Mouse (Mus musculus) liver, adult 2 months (tissue): ENCODE measurements around the gene Gas2. TPM values are rescaled to one million over a fixed set of nuclear protein-coding genes. Genes with fewer than 3 reads are reported as not detected.
A peak's percentile ranks its signal among the peaks of the same experiment; 100 is the strongest.

ENCODE experiments used
- DNase-seq: peaks from one replicate; pipeline ENCODE4 v3.0.0-alpha.2; 2011; ENCODE audit warnings: low read depth, low spot score; ENCODE audit errors: extremely low read depth
- H3K27ac ChIP-seq: fragments of 200-500 bp; replicated peaks from 2 replicates; pipeline ENCODE4 v1.5.1; 2012; ENCODE audit warnings: low read depth, mild to moderate bottlenecking, control low read depth, inconsistent platforms, low read length; ENCODE audit not compliant: insufficient read depth
- H3K27me3 ChIP-seq: fragments of 200-500 bp; 2 replicates; pipeline ENCODE4 v1.6.1; 2012; ENCODE audit warnings: mild to moderate bottlenecking, moderate library complexity, low read length, inconsistent platforms; ENCODE audit not compliant: control insufficient read depth, insufficient read depth
- H3K36me3 ChIP-seq: fragments of 200-500 bp; 2 replicates; pipeline ENCODE4 v1.6.1; 2012; ENCODE audit warnings: low read length, inconsistent platforms; ENCODE audit not compliant: control insufficient read depth, insufficient read depth
- H3K4me1 ChIP-seq: fragments of 200-500 bp; 2 replicates; pipeline ENCODE4 v1.6.1; 2011; ENCODE audit warnings: low read length; ENCODE audit not compliant: control insufficient read depth, insufficient read depth
- H3K4me3 ChIP-seq: fragments of 200-500 bp; 2 replicates; pipeline ENCODE4 v1.5.1; 2011; ENCODE audit warnings: low read depth, mild to moderate bottlenecking, control low read depth, low read length, moderate library complexity; ENCODE audit not compliant: insufficient read depth
- H3K79me2 ChIP-seq: fragments of 200-500 bp; 2 replicates; pipeline ENCODE4 v1.6.1; 2012; ENCODE audit warnings: inconsistent platforms, mild to moderate bottlenecking, low read length, moderate library complexity; ENCODE audit not compliant: control insufficient read depth, insufficient read depth
- H3K9ac ChIP-seq: fragments of 200-500 bp; 2 replicates; pipeline ENCODE4 v1.6.1; 2012; ENCODE audit warnings: low read depth, mild to moderate bottlenecking, control low read depth, inconsistent platforms, low read length
- CTCF ChIP-seq: fragments of 200-500 bp; IDR thresholded peaks from 2 replicates; pipeline ENCODE4 v1.5.1; 2011; ENCODE audit warnings: low read depth, low read length, control low read depth
- POLR2A ChIP-seq: fragments of 200-500 bp; IDR thresholded peaks from 2 replicates; pipeline ENCODE4 v1.6.1; 2011; ENCODE audit warnings: low read length, control low read depth; ENCODE audit not compliant: insufficient read depth; ENCODE audit errors: extremely low read depth
- WGBS: fragments of 180-500 bp; shearing (Covaris S2); methylation state at CpG from one replicate; pipeline ENCODE4 v1.1.7; 2018; 5-methylcytosine and 5-hydroxymethylcytosine counted together
- polyA plus RNA-seq: library from polyadenylated mRNA; depleted of rRNA; stranded (reverse); fragments of >200 nt; gene quantifications from 2 replicates; pipeline ENCODE4 v1.2.3, GENCODE M21; 2012
- total RNA-seq: library from RNA; depleted of rRNA; stranded (reverse); fragments of >200 nt; gene quantifications from 2 replicates; pipeline ENCODE4 v1.2.3, GENCODE M21; 2014

Gene Gas2
- total and polyA plus RNA-seq, 2 experiments = 15.7 to 43.6 TPM

DNA sequence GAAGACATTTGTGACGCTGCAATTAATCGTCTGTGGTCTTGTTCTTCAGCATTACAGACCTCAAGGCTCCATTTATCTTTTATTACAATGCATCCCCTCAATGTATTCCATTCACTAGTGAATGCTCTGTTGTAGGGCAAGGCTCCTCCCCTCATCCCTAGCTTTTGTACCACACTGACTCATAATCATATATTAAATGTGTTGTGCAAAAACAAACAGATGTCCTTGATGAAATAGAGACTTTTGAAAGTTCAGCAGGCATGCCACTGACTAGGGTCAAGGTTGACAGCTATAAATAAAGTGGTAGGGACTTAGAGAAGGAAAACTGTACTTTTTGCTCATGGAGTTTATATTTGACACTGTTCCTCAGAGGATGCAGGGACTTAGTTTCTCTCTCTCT, 111.7 kb downstream of the Gas2 start:
- WGBS = 89% methylated on average over 2 of the region's 2 CpGs

GRCm38 (mm10) chr7:51975181-51975580, 113.4 kb downstream of the Gas2 start:
- no peaks in the 10 kb centered on the region for H3K4me1 ChIP-seq
- DNase-seq = peak; percentile 33
- H3K36me3 ChIP-seq = peaks cover 2% of the 10 kb centered on the region; the same call in 1 of the 2 replicates
- H3K9ac ChIP-seq = no peak overlapping the region
- H3K4me3 ChIP-seq = no peak overlapping the region
- H3K27ac ChIP-seq = no peak overlapping the region
- WGBS = 66% methylated on average over 6 of the region's 6 CpGs
- TF ChIP-seq POLR2A (no peak), CTCF (no peak)
- H3K79me2 ChIP-seq = peaks cover 3% of the 10 kb centered on the region; the same call in 1 of the 2 replicates
- H3K27me3 ChIP-seq = no peaks in the 10 kb centered on the region

More for the DNA sequence above, 111.7 kb downstream of the Gas2 start:
- Histone ChIP-seq H3K36me3 (peaks cover 2% of the 10 kb centered on the region; the same call in 1 of the 2 replicates), H3K27ac (no peak overlapping the region), H3K9ac (no peak overlapping the region), H3K4me1 (no peaks in the 10 kb centered on the region), H3K79me2 (peaks cover 3% of the 10 kb centered on the region; the same call in 1 of the 2 replicates), H3K4me3 (no peak overlapping the region), H3K27me3 (no peaks in the 10 kb centered on the region)
- no peak for TF ChIP-seq POLR2A
- no peak for TF ChIP-seq CTCF
- no peak for DNase-seq

DNA sequence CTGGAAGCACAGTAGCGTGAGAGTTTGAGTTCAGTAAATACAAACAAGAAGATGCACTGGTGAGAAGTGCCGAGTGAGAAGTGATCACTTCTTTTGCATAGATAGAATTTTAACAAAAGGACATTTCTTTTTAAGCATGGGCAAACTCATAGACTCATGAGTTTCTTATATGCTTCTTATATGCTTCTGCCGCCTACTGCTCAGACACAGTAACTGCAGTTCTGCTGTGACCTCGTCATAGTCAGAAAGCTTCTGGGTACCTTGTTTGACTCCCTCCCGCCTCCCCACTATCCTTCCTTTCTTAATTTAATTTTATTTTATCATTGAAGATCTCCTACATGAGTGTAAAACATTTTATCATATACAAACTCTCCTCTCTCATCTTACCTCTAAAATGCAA, 117.5 kb downstream of the Gas2 start:
- Histone ChIP-seq H3K27me3 (no peaks in the 10 kb centered on the region), H3K4me3 (no peak overlapping the region), H3K27ac (no peak overlapping the region), H3K9ac (no peak overlapping the region), H3K36me3 (no peaks in the 10 kb centered on the region; the same call in 1 of the 2 replicates), H3K79me2 (no peaks in the 10 kb centered on the region), H3K4me1 (no peaks in the 10 kb centered on the region)
- 68% methylated on average over 5 of the region's 5 CpGs for WGBS
- no peak for TF ChIP-seq CTCF
- TF ChIP-seq POLR2A = no peak
- DNase-seq = no peak

DNA sequence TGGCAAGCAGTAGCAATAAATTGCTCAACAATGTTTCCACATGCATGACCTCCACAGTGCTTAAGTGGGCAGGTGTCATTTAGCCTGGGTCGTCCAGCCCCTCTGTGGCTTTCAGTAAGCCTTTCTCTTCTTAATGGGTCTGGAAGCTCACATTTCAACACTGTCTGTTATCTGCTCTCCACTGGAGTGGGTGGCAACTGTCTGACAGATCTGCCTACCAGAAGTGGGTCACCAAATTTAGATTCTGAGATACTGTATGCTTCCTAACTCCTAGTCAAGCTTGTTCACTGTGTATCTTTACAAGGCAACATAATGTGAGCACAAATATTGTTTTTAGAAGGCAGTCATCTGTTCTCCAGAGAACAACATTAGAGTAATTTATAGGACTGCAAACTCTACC, 120.5 kb downstream of the Gas2 start:
- Histone ChIP-seq H3K9ac (no peak overlapping the region), H3K79me2 (no peaks in the 10 kb centered on the region), H3K27me3 (no peaks in the 10 kb centered on the region), H3K4me3 (no peak overlapping the region), H3K4me1 (no peaks in the 10 kb centered on the region), H3K27ac (no peak overlapping the region), H3K36me3 (peaks cover 2% of the 10 kb centered on the region)
- TF ChIP-seq CTCF (no peak), POLR2A (no peak)
- 55% methylated on average over 1 of the region's 1 CpGs for WGBS
- no peak for DNase-seq

DNA sequence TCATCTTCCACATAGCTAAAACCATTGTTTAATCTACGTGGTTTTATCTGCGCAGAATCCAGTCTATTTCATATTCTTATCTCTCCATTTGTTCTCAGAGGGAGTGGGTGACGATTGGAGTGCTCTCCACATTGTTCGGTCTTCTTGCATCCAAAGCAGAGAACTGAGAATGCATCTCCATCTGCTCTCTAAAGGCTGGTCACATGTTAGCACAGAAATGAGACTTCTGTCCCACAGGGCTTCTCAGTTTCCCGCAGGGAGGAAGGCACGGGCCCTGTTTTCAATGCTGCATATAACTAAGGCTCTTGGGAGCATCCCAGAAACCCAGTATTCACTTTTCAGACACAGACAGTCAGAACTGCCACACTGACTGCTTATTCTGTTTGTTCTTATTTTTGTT, 123.9 kb downstream of the Gas2 start:
- H3K9ac ChIP-seq = no peak overlapping the region
- H3K4me3 ChIP-seq = no peak overlapping the region
- H3K27ac ChIP-seq = no peak overlapping the region
- no peak for TF ChIP-seq CTCF
- no peak for TF ChIP-seq POLR2A
- 88% methylated on average over 6 of the region's 6 CpGs for WGBS
- no peak for DNase-seq
- no peaks in the 10 kb centered on the region for H3K27me3 ChIP-seq
- peaks cover 2% of the 10 kb centered on the region for H3K36me3 ChIP-seq
- H3K4me1 ChIP-seq = no peaks in the 10 kb centered on the region
- no peaks in the 10 kb centered on the region for H3K79me2 ChIP-seq

- TF ChIP-seq POLR2A = no peak
- no peaks in the 10 kb centered on the region for H3K27me3 ChIP-seq
- no peak for DNase-seq
- no peaks in the 10 kb centered on the region for H3K4me1 ChIP-seq
- H3K36me3 ChIP-seq = peaks cover 2% of the 10 kb centered on the region
- 70% methylated on average over 6 of the region's 6 CpGs for WGBS
- no peaks in the 10 kb centered on the region for H3K79me2 ChIP-seq
- no peak overlapping the region for H3K27ac ChIP-seq
- no peak overlapping the region for H3K4me3 ChIP-seq
- H3K9ac ChIP-seq = no peak overlapping the region
Observed at GRCm38 (mm10) chr7:51986909-51987308, 125.1 kb downstream of the Gas2 start.
